Mouse (Mus musculus): ENCODE measurements around the gene Slc8a3. TPM values are rescaled to one million over a fixed set of nuclear protein-coding genes. Genes with fewer than 3 reads are reported as not detected.

Gene Slc8a3
- polyA plus RNA-seq, 1 experiment from 2014 or later = 0.16 TPM

- no peak overlapping the region for H3K4me2 ChIP-seq
- no peaks in the 10 kb centered on the region for H3K9me3 ChIP-seq (replicated peaks; ENCODE audit: control insufficient read depth, low read length)
- no peak overlapping the region for H3K9ac ChIP-seq (ENCODE audit: low read depth, low read length)
- H3K36me3 ChIP-seq (ENCODE audit: control insufficient read depth, insufficient read depth, low read length) = no peaks in the 10 kb centered on the region
- H3K27ac ChIP-seq (ENCODE audit: low read depth, low read length) = no peak overlapping the region
- no peaks in the 10 kb centered on the region for H3K27me3 ChIP-seq (ENCODE audit: control insufficient read depth, insufficient read depth, low read length)
- H3K4me3 ChIP-seq (ENCODE audit: low read depth, low read length) = no peak overlapping the region
- WGBS (ENCODE audit: insufficient replicate concordance) = 89% methylated on average over 7 of the region's 7 CpGs
- no peak for ATAC-seq (replicated peaks; ENCODE audit: insufficient number of reproducible peaks, low FRiP score, low TSS enrichment)
- H3K4me1 ChIP-seq (ENCODE audit: control insufficient read depth, insufficient read depth, low read length) = no peaks in the 10 kb centered on the region
These were observed 164.9 kb downstream of the Slc8a3 start for GRCm38 (mm10) chr12:81168031-81168430.

GRCm38 (mm10) chr12:81167142-81167541, 165.8 kb downstream of the Slc8a3 start:
- no peaks in the 10 kb centered on the region for H3K36me3 ChIP-seq (ENCODE audit: control insufficient read depth, insufficient read depth, low read length)
- H3K4me3 ChIP-seq (ENCODE audit: low read depth, low read length) = no peak overlapping the region
- no peak overlapping the region for H3K27ac ChIP-seq (ENCODE audit: low read depth, low read length)
- H3K9ac ChIP-seq (ENCODE audit: low read depth, low read length) = no peak overlapping the region
- ATAC-seq (replicated peaks; ENCODE audit: insufficient number of reproducible peaks, low FRiP score, low TSS enrichment) = no peak
- no peaks in the 10 kb centered on the region for H3K9me3 ChIP-seq (replicated peaks; ENCODE audit: control insufficient read depth, low read length)
- H3K27me3 ChIP-seq (ENCODE audit: control insufficient read depth, insufficient read depth, low read length) = no peaks in the 10 kb centered on the region
- H3K4me1 ChIP-seq (ENCODE audit: control insufficient read depth, insufficient read depth, low read length) = no peaks in the 10 kb centered on the region
- 79% methylated on average over 9 of the region's 9 CpGs for WGBS (ENCODE audit: insufficient replicate concordance)
- no peak overlapping the region for H3K4me2 ChIP-seq

- Histone ChIP-seq H3K9me3 (replicated peaks; ENCODE audit: control insufficient read depth, low read length) (no peaks in the 10 kb centered on the region), H3K27ac (ENCODE audit: low read depth, low read length) (no peak overlapping the region), H3K4me1 (ENCODE audit: control insufficient read depth, insufficient read depth, low read length) (no peaks in the 10 kb centered on the region), H3K9ac (ENCODE audit: low read depth, low read length) (no peak overlapping the region), H3K36me3 (ENCODE audit: control insufficient read depth, insufficient read depth, low read length) (no peaks in the 10 kb centered on the region), H3K27me3 (ENCODE audit: control insufficient read depth, insufficient read depth, low read length) (no peaks in the 10 kb centered on the region), H3K4me3 (ENCODE audit: low read depth, low read length) (no peak overlapping the region), H3K4me2 (no peak overlapping the region)
- ATAC-seq (replicated peaks; ENCODE audit: insufficient number of reproducible peaks, low FRiP score, low TSS enrichment) = no peak
- WGBS (ENCODE audit: insufficient replicate concordance) = 74% methylated on average over 8 of the region's 8 CpGs
These were observed 166.4 kb downstream of the Slc8a3 start for GRCm38 (mm10) chr12:81166615-81167014.

- Histone ChIP-seq H3K4me1 (ENCODE audit: control insufficient read depth, insufficient read depth, low read length) (no peaks in the 10 kb centered on the region), H3K36me3 (ENCODE audit: control insufficient read depth, insufficient read depth, low read length) (no peaks in the 10 kb centered on the region), H3K27ac (ENCODE audit: low read depth, low read length) (no peak overlapping the region), H3K9me3 (replicated peaks; ENCODE audit: control insufficient read depth, low read length) (no peaks in the 10 kb centered on the region), H3K4me3 (ENCODE audit: low read depth, low read length) (no peak overlapping the region), H3K4me2 (no peak overlapping the region), H3K9ac (ENCODE audit: low read depth, low read length) (no peak overlapping the region), H3K27me3 (ENCODE audit: control insufficient read depth, insufficient read depth, low read length) (no peaks in the 10 kb centered on the region)
- ATAC-seq (replicated peaks; ENCODE audit: insufficient number of reproducible peaks, low FRiP score, low TSS enrichment) = no peak
- 57% methylated on average over 10 of the region's 10 CpGs for WGBS (ENCODE audit: insufficient replicate concordance)
These were observed 166.9 kb downstream of the Slc8a3 start for GRCm38 (mm10) chr12:81166092-81166491.

DNA sequence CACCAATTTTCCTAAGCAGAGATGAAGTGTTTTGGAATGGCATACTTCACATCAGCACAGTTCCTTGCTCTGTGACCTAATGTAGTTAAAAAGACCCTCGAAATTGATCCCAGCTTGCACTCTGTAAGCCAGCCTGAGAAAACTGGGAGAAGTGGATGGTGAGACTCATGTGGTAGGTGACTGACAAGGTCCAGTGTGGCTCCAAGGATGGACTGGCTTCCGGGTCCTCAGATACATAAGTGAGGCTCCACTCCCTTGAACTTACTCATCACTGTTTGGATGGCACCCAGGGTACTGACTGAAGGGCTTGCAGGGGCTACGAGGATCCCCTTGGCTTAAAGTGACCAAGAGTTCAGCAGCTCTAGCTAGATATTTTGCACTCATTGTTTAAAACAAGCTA, 169.4 kb downstream of the Slc8a3 start:
- H3K4me3 ChIP-seq (ENCODE audit: low read depth, low read length) = no peak overlapping the region
- H3K4me2 ChIP-seq = no peak overlapping the region
- H3K36me3 ChIP-seq (ENCODE audit: control insufficient read depth, insufficient read depth, low read length) = no peaks in the 10 kb centered on the region
- 76% methylated on average over 3 of the region's 3 CpGs for WGBS (ENCODE audit: insufficient replicate concordance)
- ATAC-seq (replicated peaks; ENCODE audit: insufficient number of reproducible peaks, low FRiP score, low TSS enrichment) = no peak
- H3K27me3 ChIP-seq (ENCODE audit: control insufficient read depth, insufficient read depth, low read length) = no peaks in the 10 kb centered on the region
- H3K4me1 ChIP-seq (ENCODE audit: control insufficient read depth, insufficient read depth, low read length) = no peaks in the 10 kb centered on the region
- H3K9me3 ChIP-seq (replicated peaks; ENCODE audit: control insufficient read depth, low read length) = no peaks in the 10 kb centered on the region
- no peak overlapping the region for H3K9ac ChIP-seq (ENCODE audit: low read depth, low read length)
- H3K27ac ChIP-seq (ENCODE audit: low read depth, low read length) = no peak overlapping the region

DNA sequence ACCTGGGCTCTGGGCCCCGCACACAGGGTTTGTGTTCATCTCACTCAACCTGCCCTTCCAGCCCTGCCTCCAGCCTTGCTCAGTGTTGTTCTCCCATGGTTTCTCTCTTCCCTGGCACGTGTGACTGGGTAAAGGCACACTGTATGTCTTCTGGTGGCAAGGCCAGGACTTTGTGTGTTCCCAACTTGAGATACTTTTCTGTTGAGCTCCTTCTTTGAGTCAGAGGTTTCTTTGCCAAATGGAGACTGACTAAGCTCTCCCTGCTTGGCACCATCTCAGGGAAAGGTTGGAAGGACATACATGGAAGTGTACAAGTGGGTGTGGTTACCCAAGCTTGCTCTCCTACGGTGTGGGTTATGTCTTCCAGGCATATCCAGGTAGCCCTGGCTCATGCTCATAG, 169.8 kb downstream of the Slc8a3 start:
- H3K4me3 ChIP-seq (ENCODE audit: low read depth, low read length) = no peak overlapping the region
- no peaks in the 10 kb centered on the region for H3K4me1 ChIP-seq (ENCODE audit: control insufficient read depth, insufficient read depth, low read length)
- H3K27ac ChIP-seq (ENCODE audit: low read depth, low read length) = no peak overlapping the region
- H3K36me3 ChIP-seq (ENCODE audit: control insufficient read depth, insufficient read depth, low read length) = no peaks in the 10 kb centered on the region
- 72% methylated on average over 3 of the region's 3 CpGs for WGBS (ENCODE audit: insufficient replicate concordance)
- no peak overlapping the region for H3K4me2 ChIP-seq
- H3K9ac ChIP-seq (ENCODE audit: low read depth, low read length) = no peak overlapping the region
- no peaks in the 10 kb centered on the region for H3K9me3 ChIP-seq (replicated peaks; ENCODE audit: control insufficient read depth, low read length)
- no peaks in the 10 kb centered on the region for H3K27me3 ChIP-seq (ENCODE audit: control insufficient read depth, insufficient read depth, low read length)
- ATAC-seq (replicated peaks; ENCODE audit: insufficient number of reproducible peaks, low FRiP score, low TSS enrichment) = no peak

DNA sequence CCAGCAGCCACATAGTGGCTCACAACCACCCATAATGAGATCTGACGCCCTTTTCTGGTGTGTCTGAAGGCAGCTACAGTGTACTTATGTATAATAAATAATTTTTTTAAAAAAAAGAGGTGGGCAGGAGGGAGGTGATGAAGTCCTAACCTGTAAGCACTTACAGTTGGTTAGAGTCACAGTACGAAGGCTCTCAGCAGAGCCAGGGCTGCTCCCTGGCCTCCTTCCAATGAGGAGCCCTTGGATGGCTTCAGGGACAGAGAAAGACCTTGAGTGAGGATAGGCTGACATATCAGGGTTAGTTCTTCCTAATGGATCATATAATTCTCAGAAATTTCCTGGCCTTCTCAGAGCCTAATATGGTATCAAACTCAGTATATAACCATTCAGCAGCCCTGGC, 171.7 kb downstream of the Slc8a3 start:
- no peak overlapping the region for H3K4me2 ChIP-seq
- no peak overlapping the region for H3K27ac ChIP-seq (ENCODE audit: low read depth, low read length)
- no peaks in the 10 kb centered on the region for H3K9me3 ChIP-seq (replicated peaks; ENCODE audit: control insufficient read depth, low read length)
- no peaks in the 10 kb centered on the region for H3K36me3 ChIP-seq (ENCODE audit: control insufficient read depth, insufficient read depth, low read length)
- no peak overlapping the region for H3K9ac ChIP-seq (ENCODE audit: low read depth, low read length)
- H3K27me3 ChIP-seq (ENCODE audit: control insufficient read depth, insufficient read depth, low read length) = no peaks in the 10 kb centered on the region
- no peaks in the 10 kb centered on the region for H3K4me1 ChIP-seq (ENCODE audit: control insufficient read depth, insufficient read depth, low read length)
- no peak for ATAC-seq (replicated peaks; ENCODE audit: insufficient number of reproducible peaks, low FRiP score, low TSS enrichment)
- WGBS (ENCODE audit: insufficient replicate concordance) = 76% methylated on average over 2 of the region's 2 CpGs
- H3K4me3 ChIP-seq (ENCODE audit: low read depth, low read length) = no peak overlapping the region

GRCm38 (mm10) chr12:81160831-81161230, 172.1 kb downstream of the Slc8a3 start:
- Histone ChIP-seq H3K27me3 (ENCODE audit: control insufficient read depth, insufficient read depth, low read length) (no peaks in the 10 kb centered on the region), H3K27ac (ENCODE audit: low read depth, low read length) (no peak overlapping the region), H3K4me1 (ENCODE audit: control insufficient read depth, insufficient read depth, low read length) (no peaks in the 10 kb centered on the region), H3K36me3 (ENCODE audit: control insufficient read depth, insufficient read depth, low read length) (no peaks in the 10 kb centered on the region), H3K9me3 (replicated peaks; ENCODE audit: control insufficient read depth, low read length) (no peaks in the 10 kb centered on the region), H3K4me2 (no peak overlapping the region), H3K9ac (ENCODE audit: low read depth, low read length) (no peak overlapping the region), H3K4me3 (ENCODE audit: low read depth, low read length) (no peak overlapping the region)
- ATAC-seq (replicated peaks; ENCODE audit: insufficient number of reproducible peaks, low FRiP score, low TSS enrichment) = no peak
- 51% methylated on average over 5 of the region's 5 CpGs for WGBS (ENCODE audit: insufficient replicate concordance)

- WGBS (ENCODE audit: insufficient replicate concordance) = 64% methylated on average over 3 of the region's 3 CpGs
- Histone ChIP-seq H3K36me3 (ENCODE audit: control insufficient read depth, insufficient read depth, low read length) (no peaks in the 10 kb centered on the region), H3K27me3 (ENCODE audit: control insufficient read depth, insufficient read depth, low read length) (no peaks in the 10 kb centered on the region), H3K4me1 (ENCODE audit: control insufficient read depth, insufficient read depth, low read length) (no peaks in the 10 kb centered on the region), H3K4me3 (ENCODE audit: low read depth, low read length) (no peak overlapping the region), H3K27ac (ENCODE audit: low read depth, low read length) (no peak overlapping the region), H3K4me2 (no peak overlapping the region), H3K9ac (ENCODE audit: low read depth, low read length) (no peak overlapping the region), H3K9me3 (replicated peaks; ENCODE audit: control insufficient read depth, low read length) (no peaks in the 10 kb centered on the region)
- no peak for ATAC-seq (replicated peaks; ENCODE audit: insufficient number of reproducible peaks, low FRiP score, low TSS enrichment)
These were observed 172.6 kb downstream of the Slc8a3 start for GRCm38 (mm10) chr12:81160425-81160824.
